Mouse (Mus musculus) MEL (cell line): Measurements from ENCODE around the gene Efcab1. TPM values are rescaled to one million over a fixed set of nuclear protein-coding genes. Genes with fewer than 3 reads are reported as not detected.
"Not testable (repeated sequence)": the region's sequence is repeated elsewhere in the genome, so short reads cannot be mapped to it uniquely, and the experiment has no call there.

ENCODE experiments used
- DNase-seq: peaks from one replicate; pipeline ENCODE4 v3.0.0; 2011; ENCODE audit warnings: low read depth, low spot score
- H3K27ac ChIP-seq: 2 replicates; pipeline ENCODE4 v1.5.1; 2012; ENCODE audit warnings: low read depth, mild to moderate bottlenecking, control low read depth, low read length, moderate library complexity; ENCODE audit not compliant: control insufficient read depth
- H3K27me3 ChIP-seq, 2 experiments: fragments of 150-350 bp in 1 of 2; sonication (generic) in 1 of 2; 2 replicates each; pipeline ENCODE4 v1.6.1; 2012; ENCODE audit warnings: low read length in 2 of 2, mild to moderate bottlenecking in 2 of 2, improper control_type of control experiment in 1 of 2, moderate library complexity in 1 of 2; ENCODE audit not compliant: insufficient read depth in 2 of 2, control insufficient read depth in 1 of 2
- H3K36me3 ChIP-seq, 2 experiments: 2 replicates each; pipeline ENCODE4 v1.6.1; 2012 to 2014; ENCODE audit warnings: low read length in 2 of 2, improper control_type of control experiment in 1 of 2, inconsistent platforms in 1 of 2, mild to moderate bottlenecking in 1 of 2; ENCODE audit not compliant: insufficient read depth in 2 of 2, control insufficient read depth in 1 of 2
- H3K4me1 ChIP-seq, 2 experiments: fragments of 150-350 bp in 1 of 2; sonication (generic) in 1 of 2; 2 replicates each; pipeline ENCODE4 v1.6.1; 2012; ENCODE audit warnings: low read length in 2 of 2, improper control_type of control experiment in 1 of 2, mild to moderate bottlenecking in 1 of 2; ENCODE audit not compliant: insufficient read depth in 2 of 2, control insufficient read depth in 1 of 2
- H3K4me3 ChIP-seq, 2 experiments: fragments of 150-350 bp in 1 of 2; sonication (generic) in 1 of 2; 2 replicates each; pipeline ENCODE4 v1.5.1; 2012; ENCODE audit warnings: low read depth in 2 of 2, low read length in 2 of 2, mild to moderate bottlenecking in 2 of 2, moderate library complexity in 2 of 2, control low read depth in 1 of 2, improper control_type of control experiment in 1 of 2; ENCODE audit not compliant: control insufficient read depth in 1 of 2, insufficient read depth in 1 of 2
- H3K79me2 ChIP-seq: 2 replicates; pipeline ENCODE4 v1.6.1; 2012; ENCODE audit warnings: mild to moderate bottlenecking, low read length, moderate library complexity; ENCODE audit not compliant: control insufficient read depth, poor library complexity, insufficient read depth
- H3K9ac ChIP-seq: 2 replicates; pipeline ENCODE4 v1.6.1; 2012; ENCODE audit warnings: low read depth, mild to moderate bottlenecking, control low read depth, low read length, moderate library complexity; ENCODE audit not compliant: control insufficient read depth, poor library complexity, severe bottlenecking
- H3K9me3 ChIP-seq: fragments of 150-350 bp; sonication (generic); replicated peaks from 2 replicates; pipeline ENCODE4 v1.6.1; 2012; ENCODE audit warnings: mild to moderate bottlenecking, low read length, improper control_type of control experiment, moderate library complexity; ENCODE audit not compliant: insufficient read depth
- BHLHE40 ChIP-seq: IDR thresholded peaks from 2 replicates; pipeline ENCODE4 v1.6.1; 2012; ENCODE audit warnings: low read depth, mild to moderate bottlenecking, inconsistent platforms, low read length, improper control_type of control experiment, borderline replicate concordance
- CTCF ChIP-seq, 3 experiments: IDR thresholded peaks in 2 of 3; conservative IDR thresholded peaks in 1 of 3; 2 replicates each; pipeline ENCODE4 v1.5.1; 2011 to 2012; ENCODE audit warnings: low read length in 3 of 3, low read depth in 2 of 3, mild to moderate bottlenecking in 2 of 3, improper control_type of control experiment in 1 of 3, inconsistent platforms in 1 of 3, mixed read lengths in 1 of 3, moderate library complexity in 1 of 3; ENCODE audit not compliant: control insufficient read depth in 1 of 3, insufficient read depth in 1 of 3, poor library complexity in 1 of 3, severe bottlenecking in 1 of 3
- ELF1 ChIP-seq: IDR thresholded peaks from 2 replicates; pipeline ENCODE4 v1.6.1; 2014; ENCODE audit warnings: low read depth, mild to moderate bottlenecking, inconsistent platforms, low read length, improper control_type of control experiment, moderate library complexity
- HCFC1 ChIP-seq: IDR thresholded peaks from 2 replicates; pipeline ENCODE4 v1.6.1; 2012; ENCODE audit warnings: low read depth, mild to moderate bottlenecking, inconsistent platforms, low read length, improper control_type of control experiment, moderate library complexity
- JUND ChIP-seq: IDR thresholded peaks from 2 replicates; pipeline ENCODE4 v1.6.1; 2011; ENCODE audit warnings: low read depth, mild to moderate bottlenecking, improper control_type of control experiment, low read length
- MAX ChIP-seq: IDR thresholded peaks from 2 replicates; pipeline ENCODE4 v1.6.1; 2011; ENCODE audit warnings: low read length, improper control_type of control experiment
- MEF2A ChIP-seq: IDR thresholded peaks from 2 replicates; pipeline ENCODE4 v1.6.1; 2014; ENCODE audit warnings: low read depth, mild to moderate bottlenecking, inconsistent platforms, low read length, improper control_type of control experiment; ENCODE audit not compliant: poor library complexity, insufficient replicate concordance, severe bottlenecking; ENCODE audit errors: extremely low read depth
- MYC ChIP-seq: IDR thresholded peaks from 2 replicates; pipeline ENCODE4 v1.6.1; 2011; ENCODE audit warnings: low read depth, mild to moderate bottlenecking, low read length, improper control_type of control experiment, moderate library complexity
- NELFE ChIP-seq: IDR thresholded peaks from 2 replicates; pipeline ENCODE4 v1.6.1; 2011; ENCODE audit warnings: low read depth, low read length, improper control_type of control experiment
- RAD21 ChIP-seq: IDR thresholded peaks from 2 replicates; pipeline ENCODE4 v1.6.1; 2011; ENCODE audit warnings: mild to moderate bottlenecking, low read depth, low read length, improper control_type of control experiment
- RCOR1 ChIP-seq: IDR thresholded peaks from 2 replicates; pipeline ENCODE4 v1.6.1; 2012; ENCODE audit warnings: low read depth, mild to moderate bottlenecking, inconsistent platforms, low read length, improper control_type of control experiment
- TAL1 ChIP-seq: IDR thresholded peaks from 2 replicates; pipeline ENCODE4 v1.6.1; 2012; ENCODE audit warnings: mild to moderate bottlenecking, inconsistent platforms, low read length, moderate library complexity, mixed read lengths
- TBP ChIP-seq: IDR thresholded peaks from 2 replicates; pipeline ENCODE4 v1.8.0; 2011; ENCODE audit warnings: low read depth, low read length, improper control_type of control experiment
- TCF12 ChIP-seq: IDR thresholded peaks from 2 replicates; pipeline ENCODE4 v1.6.1; 2014; ENCODE audit warnings: low read depth, mild to moderate bottlenecking, inconsistent platforms, low read length, improper control_type of control experiment, moderate library complexity
- UBTF ChIP-seq: IDR thresholded peaks from 2 replicates; pipeline ENCODE4 v1.6.1; 2012; ENCODE audit warnings: low read depth, mild to moderate bottlenecking, inconsistent platforms, low read length, improper control_type of control experiment, moderate library complexity, borderline replicate concordance; ENCODE audit not compliant: insufficient read depth
- USF1 ChIP-seq: IDR thresholded peaks from 2 replicates; pipeline ENCODE4 v1.6.1; 2014; ENCODE audit warnings: low read depth, mild to moderate bottlenecking, inconsistent platforms, low read length, improper control_type of control experiment, moderate library complexity
- USF2 ChIP-seq, 2 experiments: IDR thresholded peaks; 2 replicates each; pipeline ENCODE4 v1.6.1; 2011 to 2012; ENCODE audit warnings: improper control_type of control experiment in 2 of 2, low read length in 2 of 2, borderline replicate concordance in 1 of 2, inconsistent platforms in 1 of 2, low read depth in 1 of 2, mild to moderate bottlenecking in 1 of 2; ENCODE audit not compliant: insufficient read depth in 1 of 2
- ZKSCAN1 ChIP-seq: IDR thresholded peaks from 2 replicates; pipeline ENCODE4 v1.6.1; 2012; ENCODE audit warnings: low read depth, mild to moderate bottlenecking, inconsistent platforms, low read length, improper control_type of control experiment, moderate library complexity
- polyA plus RNA-seq, 2 experiments: library from polyadenylated mRNA; stranded (reverse) in 1 of 2; unstranded in 1 of 2; fragments of >175 nt in 1 of 2; fragments of >200 nt in 1 of 2; gene quantifications; 2 replicates each; pipeline versions ENCODE4 v1.2.1 to v1.2.4; 2012; ENCODE audit warnings: low replicate concordance in 2 of 2, low read depth in 1 of 2; ENCODE audit not compliant: insufficient read length in 2 of 2, insufficient read depth in 1 of 2, missing spikeins in 1 of 2
- total RNA-seq: library from RNA; depleted of rRNA; stranded (reverse); fragments of 300-350 nt; gene quantifications from 2 replicates; pipeline ENCODE4 v1.2.3, GENCODE M21; 2012

The Efcab1 gene
- total and polyA plus RNA-seq, 3 experiments, result not detected

DNA sequence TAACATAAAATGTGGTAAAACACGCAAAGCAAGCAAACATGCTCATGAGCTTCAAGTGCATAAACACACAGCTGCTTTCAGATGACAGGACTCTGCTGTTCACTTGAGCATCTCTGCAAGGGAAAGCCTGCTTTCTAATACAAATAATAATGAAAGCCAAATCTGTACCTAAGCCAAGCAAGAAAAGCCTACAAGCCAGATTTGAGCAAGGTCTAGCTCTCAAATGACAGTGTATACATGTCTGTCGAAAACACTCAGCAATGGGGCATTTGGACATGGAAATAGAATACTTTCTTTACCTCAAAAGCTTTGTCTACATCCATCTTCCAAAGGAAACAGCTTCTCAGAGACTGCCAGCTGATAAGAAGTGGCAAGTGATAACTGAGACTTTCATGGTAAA lies 10.9 kb upstream of the Efcab1 start:
- no peaks in the 10 kb centered on the region for H3K79me2 ChIP-seq
- H3K9ac ChIP-seq, result no peak overlapping the region
- H3K4me3 ChIP-seq, result no peak overlapping the region
- no peak for DNase-seq
- TF ChIP-seq RCOR1 (no peak), TAL1 (no peak), RAD21 (no peak), CTCF (IDR thresholded peaks at IDR 0.05 in 2 of 3, conservative IDR thresholded peaks at IDR 0.05 in 1 of 3; ENCODE audit: control insufficient read depth in 1 of 3, insufficient read depth in 1 of 3, low read depth in 2 of 3, low read length in 3 of 3, poor library complexity in 1 of 3, severe bottlenecking in 1 of 3) (no peak), HCFC1 (no peak), JUND (no peak), USF2 (IDR thresholded peaks at IDR 0.05; ENCODE audit: borderline replicate concordance in 1 of 2, insufficient read depth in 1 of 2, low read depth in 1 of 2, low read length in 2 of 2) (no peak), NELFE (no peak), ELF1 (no peak), MYC (no peak), UBTF (no peak), MAX (no peak), BHLHE40 (no peak), USF1 (no peak), TCF12 (no peak), MEF2A (no peak), TBP (no peak), ZKSCAN1 (no peak)
- no peaks in the 10 kb centered on the region for H3K27me3 ChIP-seq
- H3K4me1 ChIP-seq, result no peaks in the 10 kb centered on the region
- no peaks in the 10 kb centered on the region for H3K36me3 ChIP-seq
- no peak overlapping the region for H3K27ac ChIP-seq
- H3K9me3 ChIP-seq, result no peaks in the 10 kb centered on the region

DNA sequence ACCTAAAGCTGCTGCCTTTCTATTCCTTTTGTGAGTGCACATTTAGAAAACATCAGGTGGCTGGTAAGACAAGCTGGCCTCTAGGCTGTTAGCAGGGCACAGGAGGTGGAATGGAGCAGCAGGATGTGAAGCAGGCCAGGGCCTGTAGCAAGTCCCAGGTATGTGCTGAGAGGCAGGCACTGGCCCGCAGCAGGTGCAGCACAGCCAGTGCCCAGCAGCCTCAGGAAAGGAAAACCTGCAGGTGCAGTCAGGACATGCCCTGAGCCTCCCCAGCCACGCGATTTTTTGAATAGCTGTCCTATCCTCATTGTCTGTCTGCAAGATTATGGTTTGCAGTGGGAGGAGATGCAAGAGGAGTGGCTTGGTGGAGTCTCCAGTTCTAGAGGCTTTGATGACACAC lies 24.3 kb downstream of the Efcab1 start:
- H3K4me1 ChIP-seq, H3K27ac ChIP-seq, H3K27me3 ChIP-seq, H3K9ac ChIP-seq, H3K9me3 ChIP-seq, H3K36me3 ChIP-seq, H3K4me3 ChIP-seq, DNase-seq, H3K79me2 ChIP-seq: not testable (repeated sequence)

DNA sequence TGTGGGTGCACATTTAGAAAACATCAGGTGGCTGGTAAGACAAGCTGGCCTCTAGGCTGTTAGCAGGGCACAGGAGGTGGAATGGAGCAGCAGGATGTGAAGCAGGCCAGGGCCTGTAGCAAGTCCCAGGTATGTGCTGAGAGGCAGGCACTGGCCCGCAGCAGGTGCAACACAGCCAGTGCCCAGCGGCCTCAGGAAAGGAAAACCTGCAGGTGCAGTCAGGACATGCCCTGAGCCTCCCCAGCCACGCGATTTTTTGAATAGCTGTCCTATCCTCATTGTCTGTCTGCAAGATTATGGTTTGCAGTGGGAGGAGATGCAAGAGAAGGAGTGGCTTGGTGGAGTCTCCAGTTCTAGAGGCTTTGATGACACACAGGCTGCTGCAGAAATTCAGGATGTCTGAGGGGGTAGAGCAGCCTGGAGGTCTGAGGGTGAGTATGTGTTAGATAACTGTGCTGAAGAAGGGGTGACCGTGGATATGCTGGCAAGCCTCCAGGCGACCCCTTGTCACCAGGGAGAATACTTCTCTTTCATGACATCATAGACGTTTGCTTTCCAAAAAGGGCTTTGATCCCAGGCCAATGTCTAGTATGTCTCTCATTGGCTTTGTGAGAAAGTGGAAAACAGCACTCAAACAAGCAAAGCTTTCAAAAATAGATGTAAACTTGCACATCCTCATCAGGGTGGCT lies 30.2 kb downstream of the Efcab1 start:
- H3K9me3 ChIP-seq, H3K79me2 ChIP-seq, DNase-seq, H3K27ac ChIP-seq, H3K4me1 ChIP-seq, H3K27me3 ChIP-seq, H3K36me3 ChIP-seq, H3K9ac ChIP-seq, H3K4me3 ChIP-seq: not testable (repeated sequence)
